Comparison of ENCODE assay signal across 8 mouse cellular contexts in the genomic region with DNA sequence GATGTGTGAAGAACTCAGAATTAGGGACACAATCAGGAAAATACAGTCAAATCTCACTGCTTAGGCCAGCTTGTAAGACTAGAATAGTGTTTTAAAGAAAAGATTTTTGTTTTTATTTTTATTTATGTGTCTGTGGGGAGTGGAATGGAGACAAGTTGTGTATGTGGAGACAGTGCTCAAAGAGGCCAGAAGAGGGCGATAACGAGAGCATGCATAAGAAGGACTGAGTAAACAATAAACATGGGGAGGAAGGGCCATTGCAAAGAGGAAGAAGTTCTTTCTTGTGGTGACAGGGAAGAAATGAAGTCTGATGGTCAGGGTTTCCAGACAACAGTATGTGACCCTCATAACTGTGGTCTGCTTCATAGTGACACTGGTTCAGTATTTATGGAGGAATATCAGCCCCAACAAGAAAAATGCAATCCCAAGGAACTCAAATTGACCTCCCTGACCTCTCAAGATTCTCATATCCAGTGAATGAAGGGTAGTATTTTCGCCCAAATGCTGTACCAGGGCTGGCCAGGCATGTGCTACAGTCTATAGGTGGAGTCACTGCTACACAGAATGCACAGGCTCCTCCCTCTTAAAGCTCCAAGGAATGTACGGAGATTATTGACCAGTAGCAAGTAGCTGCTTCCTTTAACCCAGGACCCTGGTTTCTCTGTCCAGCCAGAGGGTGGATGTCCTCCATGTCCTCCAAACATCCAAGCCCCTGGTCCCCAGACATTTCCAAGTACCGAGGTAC. TPM values are rescaled to one million over a fixed set of nuclear protein-coding genes. Genes with fewer than 3 reads are reported as not detected.
DNase-seq lines count a peak whose midpoint lies in the region; TF ChIP-seq lines count a peak whose summit lies in the region.

No protein-coding gene starts in this region.

- no peak for TF ChIP-seq CTCF in thymus, adult 2 months (IDR thresholded peaks at IDR 0.05; ENCODE audit: borderline replicate concordance, control insufficient read depth, extremely low read depth, insufficient read depth, low read length, poor library complexity)

- H3K27ac ChIP-seq in thymus, adult 2 months (ENCODE audit: control insufficient read depth, insufficient read depth, low read length): no peak overlapping the region

- no peaks in the 10 kb centered on the region for H3K27me3 ChIP-seq in thymus, adult 2 months (ENCODE audit: control insufficient read depth, insufficient read depth, low read length)

- 65% methylated on average over 5 of the region's 5 CpGs for WGBS in thymus, adult 2 months

- H3K4me3 ChIP-seq in thymus, adult 2 months (ENCODE audit: control insufficient read depth, insufficient read depth, low read length): no peak overlapping the region

- peak; percentile 22 to 36 for DNase-seq in cerebellum, postnatal 36 days
- no peak for DNase-seq in cerebellum, adult 11-12 months
- DNase-seq in thymus, adult 2 months: peak; percentile 7
- DNase-seq in thymus, postnatal 36 days: no peak
- peak; percentile 75 for DNase-seq in liver
- peak; percentile 43 for DNase-seq in thymus, postnatal 4 days
- DNase-seq in ovary, postnatal 36 days (ENCODE audit: low spot score): no peak
- no peak for DNase-seq in ovary, postnatal 14 days (ENCODE audit: low spot score)

- no peak for TF ChIP-seq POLR2A in thymus, adult 2 months (IDR thresholded peaks at IDR 0.05; ENCODE audit: control insufficient read depth, extremely low read depth, insufficient read depth, low read length, poor library complexity)

- no peaks in the 10 kb centered on the region for H3K36me3 ChIP-seq in thymus, adult 2 months (ENCODE audit: control insufficient read depth, insufficient read depth, low read length)

- H3K4me1 ChIP-seq in thymus, adult 2 months (replicated peaks; ENCODE audit: control insufficient read depth, insufficient read depth, low read length): no peaks in the 10 kb centered on the region

RNA-seq across cellular contexts. Expression of a gene that starts 56.8 kb away (rescaled TPM):
- 30.5 and 39.7 TPM in 2 replicates for polyA plus RNA-seq in thymus, adult 2 months (2012; rRNA removed)

Comparison
In these comparisons a context has a peak if more than half of its experiments do, and no peak if none do; other contexts are left out.
1. DNase-seq: peak in cerebellum, postnatal 36 days (2 of 2), thymus, adult 2 months (single experiment), liver (single experiment) and thymus, postnatal 4 days (single experiment); none in cerebellum, adult 11-12 months (single experiment), thymus, postnatal 36 days (0 of 2), ovary, postnatal 36 days (single experiment) and ovary, postnatal 14 days (single experiment).